Comparison of ENCODE assay signal across 8 mouse cellular contexts in the genomic region with DNA sequence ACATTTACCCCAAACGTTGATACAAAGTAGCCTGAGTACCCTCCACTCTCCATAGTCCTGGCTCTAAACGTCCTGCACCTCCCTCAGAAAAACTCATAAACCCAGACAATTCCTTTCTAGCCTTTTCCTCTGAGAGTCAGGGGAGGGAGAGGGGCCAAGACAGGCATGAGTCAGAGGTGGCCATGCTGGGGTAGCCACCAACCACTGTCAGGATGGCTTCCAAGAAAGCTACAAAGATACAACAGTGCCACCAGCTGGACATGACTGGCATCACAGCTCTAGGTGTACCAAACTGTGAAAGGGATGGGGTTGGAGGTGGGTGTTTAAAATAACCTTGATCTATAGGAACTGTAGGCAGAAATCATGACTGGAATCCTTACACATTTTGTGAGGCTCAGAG.
DNase-seq lines count a peak whose midpoint lies in the region; ATAC-seq lines count a peak whose summit lies in the region.

No protein-coding gene starts in this region.

- no peak overlapping the region for H3K27ac ChIP-seq in liver, embryonic 11.5 days (ENCODE audit: low read depth, low read length)
- H3K27ac ChIP-seq in neural tube, embryonic 11.5 days (ENCODE audit: low read depth, low read length): no peak overlapping the region

- peaks cover 2% of the 10 kb centered on the region; the same call in 1 of the 2 replicates for H3K36me3 ChIP-seq in liver, embryonic 11.5 days (ENCODE audit: control insufficient read depth, insufficient read depth, low read length)
- no peaks in the 10 kb centered on the region; the same call in 1 of the 2 replicates for H3K36me3 ChIP-seq in neural tube, embryonic 11.5 days (ENCODE audit: control insufficient read depth, insufficient read depth, low read length)

- no peak overlapping the region for H3K4me3 ChIP-seq in liver, embryonic 11.5 days (ENCODE audit: low read depth, low read length)
- H3K4me3 ChIP-seq in neural tube, embryonic 11.5 days (ENCODE audit: low read depth, low read length): no peak overlapping the region

- peak; percentile 52 for DNase-seq in liver
- DNase-seq in liver, embryonic 11.5 days (ENCODE audit: low spot score): no peak
- peak; percentile 6 for DNase-seq in MEL-GATA-1-ER (ENCODE audit: extremely low read depth, low read depth)
- peak; percentile 59 for DNase-seq in c-Kit-positive CD71-positive TER-119-negative erythroid progenitor cells, embryonic 14.5 days (ENCODE audit: low read depth)
- peak; percentile 68 to 71 for DNase-seq in gastrocnemius, adult 8-10 months (ENCODE audit: low spot score in 2 of 2)
- DNase-seq in layer of hippocampus, postnatal 36 days: peak; percentile 36 to 41
- DNase-seq in neural tube, embryonic 11.5 days (ENCODE audit: low spot score): peak; percentile 61

- peaks cover 30% of the 10 kb centered on the region for H3K4me1 ChIP-seq in liver, embryonic 11.5 days (replicated peaks; ENCODE audit: control insufficient read depth, insufficient read depth, low read length)
- H3K4me1 ChIP-seq in neural tube, embryonic 11.5 days (ENCODE audit: control insufficient read depth, insufficient read depth, low read length): no peaks in the 10 kb centered on the region

- H3K4me2 ChIP-seq in liver, embryonic 11.5 days: no peak overlapping the region
- no peak overlapping the region for H3K4me2 ChIP-seq in neural tube, embryonic 11.5 days (ENCODE audit: low read depth)

- no peak overlapping the region for H3K9ac ChIP-seq in liver, embryonic 11.5 days (ENCODE audit: low read depth, low read length)
- H3K9ac ChIP-seq in neural tube, embryonic 11.5 days (ENCODE audit: low read length): no peak overlapping the region

- H3K27me3 ChIP-seq in liver, embryonic 11.5 days (replicated peaks; ENCODE audit: control insufficient read depth, insufficient read depth, low read length): no peaks in the 10 kb centered on the region
- no peaks in the 10 kb centered on the region for H3K27me3 ChIP-seq in neural tube, embryonic 11.5 days (ENCODE audit: control insufficient read depth, insufficient read depth, low read length)

- no peaks in the 10 kb centered on the region for H3K9me3 ChIP-seq in liver, embryonic 11.5 days (ENCODE audit: control insufficient read depth, low read length)
- H3K9me3 ChIP-seq in neural tube, embryonic 11.5 days (ENCODE audit: control insufficient read depth, low read length): no peaks in the 10 kb centered on the region

- no peak for ATAC-seq in liver, embryonic 11.5 days (replicated peaks; ENCODE audit: low FRiP score)
- ATAC-seq in neural tube, embryonic 11.5 days (ENCODE audit: insufficient read depth, low FRiP score, low TSS enrichment): no peak; the same call in 1 of the 2 replicates
- ATAC-seq in monocyte, adult 5-6 weeks (replicated peaks; ENCODE audit: insufficient number of reproducible peaks, low FRiP score, low TSS enrichment, poor library complexity, severe bottlenecking): no peak

- WGBS in liver, embryonic 11.5 days: 51% methylated on average over 2 of the region's 2 CpGs
- 52% methylated on average over 2 of the region's 2 CpGs for whole genome bisulfite sequencing in neural tube, embryonic 11.5 days
